Mouse (Mus musculus) liver, postnatal 0 days (tissue): ENCODE data around the gene Grin3b. TPM values are rescaled to one million over a fixed set of nuclear protein-coding genes. Genes with fewer than 3 reads are reported as not detected.

Experiments
- ATAC-seq: fragments of 200-750 bp; cut with Nextera tagmentation; 2 replicates; pipeline ENCODE4 v1.8.0; 2017; ENCODE audit warnings: mild to moderate bottlenecking, moderate library complexity
- DNase-seq: peaks from one replicate; pipeline ENCODE4 v3.0.0-alpha.2; 2016
- H3K27ac ChIP-seq: fragments of 300-500 bp; sonication (generic); 2 replicates; pipeline ENCODE4 v1.5.1; 2014; ENCODE audit warnings: antibody characterized with exemption, moderate library complexity, mild to moderate bottlenecking, low read depth
- H3K27me3 ChIP-seq: fragments of 300-500 bp; sonication (generic); 2 replicates; pipeline ENCODE4 v1.6.1; 2014; ENCODE audit warnings: low read length, control low read depth, mixed read lengths; ENCODE audit not compliant: insufficient read depth
- H3K36me3 ChIP-seq: fragments of 300-500 bp; sonication (generic); replicated peaks from 2 replicates; pipeline ENCODE4 v1.6.1; 2014; ENCODE audit warnings: mild to moderate bottlenecking, control low read depth, low read length, moderate library complexity, mixed read lengths; ENCODE audit not compliant: insufficient read depth
- H3K4me1 ChIP-seq: fragments of 300-500 bp; sonication (generic); 2 replicates; pipeline ENCODE4 v1.6.1; 2014; ENCODE audit warnings: antibody characterized with exemption, mild to moderate bottlenecking, control low read depth; ENCODE audit not compliant: insufficient read depth
- H3K4me2 ChIP-seq: fragments of 300-500 bp; sonication (generic); 2 replicates; pipeline ENCODE4 v1.6.1; 2014; ENCODE audit warnings: low read depth, mild to moderate bottlenecking, low read length, moderate library complexity, mixed read lengths
- H3K4me3 ChIP-seq: fragments of 300-500 bp; sonication (generic); 2 replicates; pipeline ENCODE4 v1.5.1; 2014; ENCODE audit warnings: low read depth, low read length
- H3K9ac ChIP-seq: fragments of 300-500 bp; sonication (generic); replicated peaks from 2 replicates; pipeline ENCODE4 v1.6.1; 2014; ENCODE audit warnings: mild to moderate bottlenecking, moderate library complexity
- H3K9me3 ChIP-seq: fragments of 300-500 bp; sonication (generic); 2 replicates; pipeline ENCODE4 v1.6.1; 2016; ENCODE audit warnings: mild to moderate bottlenecking, control low read depth, low read length, mixed read lengths
- CTCF ChIP-seq: sonication (generic); IDR thresholded peaks from 2 replicates; pipeline ENCODE4 v1.5.1; 2016; ENCODE audit warnings: antibody characterized with exemption, low read depth
- EP300 ChIP-seq: IDR thresholded peaks from 2 replicates; pipeline ENCODE4 v1.6.1; 2016; ENCODE audit warnings: antibody characterized with exemption, low read depth, mild to moderate bottlenecking
- WGBS: fragments of 180-500 bp; shearing (Covaris S2); extraction: QIAGEN DNeasy Blood & Tissue Kit; methylation state at CpG from one replicate; pipeline ENCODE4 v1.1.7; 2014; ENCODE audit not compliant: insufficient replicate concordance; 5-methylcytosine and 5-hydroxymethylcytosine counted together
- polyA plus RNA-seq: library from polyadenylated mRNA; unstranded; fragments of >200 nt; fragmentation: Nextera tagmentation; extraction: Ambion mirVana; gene quantifications from 2 replicates; pipeline ENCODE4 v1.2.1, GENCODE M21; 2015

Grin3b gene
- polyA plus RNA-seq, 1 experiment from 2014 or later = 0.05 TPM

GRCm38 (mm10) chr10:80014484-80015290 lies 44.2 kb downstream of the Grin3b start:
- WGBS = 67% methylated on average over 28 of the region's 28 CpGs
- no peak overlapping the region for H3K4me2 ChIP-seq
- TF ChIP-seq EP300 (no peak), CTCF (peak; percentile 49)
- H3K9ac ChIP-seq = no peak overlapping the region
- ATAC-seq (no peak), DNase-seq (no peak)
- H3K9me3 ChIP-seq = peaks cover 3% of the 10 kb centered on the region; the same call in 1 of the 2 replicates
- no peak overlapping the region for H3K27ac ChIP-seq
- H3K36me3 ChIP-seq = peaks cover 27% of the 10 kb centered on the region
- H3K4me3 ChIP-seq = no peak overlapping the region
- H3K27me3 ChIP-seq = no peaks in the 10 kb centered on the region
- peaks cover 23% of the 10 kb centered on the region for H3K4me1 ChIP-seq

GRCm38 (mm10) chr10:80015583-80015982 lies 45.1 kb downstream of the Grin3b start:
- H3K4me3 ChIP-seq = no peak overlapping the region
- 85% methylated on average over 10 of the region's 10 CpGs for WGBS
- H3K27ac ChIP-seq = no peak overlapping the region
- DNase-seq (no peak), ATAC-seq (no peak)
- TF ChIP-seq CTCF (no peak), EP300 (no peak)
- peaks cover 4% of the 10 kb centered on the region; the same call in 1 of the 2 replicates for H3K27me3 ChIP-seq
- H3K36me3 ChIP-seq = peaks cover 30% of the 10 kb centered on the region
- peaks cover 26% of the 10 kb centered on the region for H3K4me1 ChIP-seq
- no peak overlapping the region; the same call in 1 of the 2 replicates for H3K9ac ChIP-seq
- no peak overlapping the region for H3K4me2 ChIP-seq
- peaks cover 3% of the 10 kb centered on the region; the same call in 1 of the 2 replicates for H3K9me3 ChIP-seq

- peaks cover 26% of the 10 kb centered on the region for H3K4me1 ChIP-seq
- H3K36me3 ChIP-seq = peaks cover 28% of the 10 kb centered on the region; the same call in 1 of the 2 replicates
- peak within 1 kb of the TSS; percentile 94 for H3K27ac ChIP-seq
- peak within 1 kb of the TSS; percentile 57 for H3K9ac ChIP-seq
- ATAC-seq (peak; percentile 77), DNase-seq (peak; percentile 80)
- H3K9me3 ChIP-seq = no peaks in the 10 kb centered on the region
- peak; percentile 36 for TF ChIP-seq CTCF
- no peak for TF ChIP-seq EP300
- H3K27me3 ChIP-seq = peaks cover 4% of the 10 kb centered on the region; the same call in 1 of the 2 replicates
- 24% methylated on average over 11 of the region's 11 CpGs for WGBS
- H3K4me2 ChIP-seq = peak within 1 kb of the TSS; percentile 83
- H3K4me3 ChIP-seq = peak within 1 kb of the TSS; percentile 58
Observed at GRCm38 (mm10) chr10:80016511-80016910, 46.0 kb downstream of the Grin3b start, which contains the start of gene Arhgap45. Gene Arhgap45, plus strand, starts transcription at chr10:80016653.

GRCm38 (mm10) chr10:80016931-80017330 lies 46.4 kb downstream of the Grin3b start:
- Histone ChIP-seq H3K9ac (peak overlapping the region; percentile 57), H3K27ac (peak overlapping the region; percentile 94)

GRCm38 (mm10) chr10:80017361-80017760 lies 46.8 kb downstream of the Grin3b start:
- WGBS = 26% methylated on average over 3 of the region's 3 CpGs
- ATAC-seq (peak; percentile 56), DNase-seq (peak; percentile 86)
- Histone ChIP-seq H3K9ac (peak overlapping the region; percentile 57), H3K4me2 (peak overlapping the region; percentile 83), H3K4me1 (peaks cover 26% of the 10 kb centered on the region), H3K4me3 (peak overlapping the region; percentile 58), H3K9me3 (no peaks in the 10 kb centered on the region), H3K27me3 (peaks cover 4% of the 10 kb centered on the region; the same call in 1 of the 2 replicates), H3K36me3 (peaks cover 25% of the 10 kb centered on the region), H3K27ac (peak overlapping the region; percentile 94)
- TF ChIP-seq CTCF = no peak
- TF ChIP-seq EP300 = no peak

More at GRCm38 (mm10) chr10:80016931-80017330, 46.4 kb downstream of the Grin3b start:
- Histone ChIP-seq H3K4me1 (peaks cover 26% of the 10 kb centered on the region), H3K4me3 (peak overlapping the region; percentile 58), H3K9me3 (no peaks in the 10 kb centered on the region), H3K36me3 (peaks cover 24% of the 10 kb centered on the region; the same call in 1 of the 2 replicates), H3K4me2 (peak overlapping the region; percentile 83), H3K27me3 (peaks cover 4% of the 10 kb centered on the region; the same call in 1 of the 2 replicates)
- TF ChIP-seq CTCF (no peak), EP300 (no peak)
- DNase-seq (no peak), ATAC-seq (peak; percentile 31)
- WGBS = 32% methylated on average over 10 of the region's 10 CpGs

GRCm38 (mm10) chr10:80017771-80018170 lies 47.3 kb downstream of the Grin3b start:
- TF ChIP-seq EP300 (no peak), CTCF (no peak)
- Histone ChIP-seq H3K4me2 (peak overlapping the region; percentile 83), H3K9ac (peak overlapping the region; percentile 57), H3K4me3 (peak overlapping the region; percentile 58), H3K36me3 (peaks cover 26% of the 10 kb centered on the region), H3K9me3 (no peaks in the 10 kb centered on the region), H3K27me3 (peaks cover 4% of the 10 kb centered on the region; the same call in 1 of the 2 replicates), H3K27ac (peak overlapping the region; percentile 94), H3K4me1 (peaks cover 26% of the 10 kb centered on the region)
- DNase-seq = no peak
- WGBS = 33% methylated on average over 14 of the region's 14 CpGs
- ATAC-seq = no peak
